Comparison of ENCODE assay signal across 8 mouse cellular contexts in the genomic region with DNA sequence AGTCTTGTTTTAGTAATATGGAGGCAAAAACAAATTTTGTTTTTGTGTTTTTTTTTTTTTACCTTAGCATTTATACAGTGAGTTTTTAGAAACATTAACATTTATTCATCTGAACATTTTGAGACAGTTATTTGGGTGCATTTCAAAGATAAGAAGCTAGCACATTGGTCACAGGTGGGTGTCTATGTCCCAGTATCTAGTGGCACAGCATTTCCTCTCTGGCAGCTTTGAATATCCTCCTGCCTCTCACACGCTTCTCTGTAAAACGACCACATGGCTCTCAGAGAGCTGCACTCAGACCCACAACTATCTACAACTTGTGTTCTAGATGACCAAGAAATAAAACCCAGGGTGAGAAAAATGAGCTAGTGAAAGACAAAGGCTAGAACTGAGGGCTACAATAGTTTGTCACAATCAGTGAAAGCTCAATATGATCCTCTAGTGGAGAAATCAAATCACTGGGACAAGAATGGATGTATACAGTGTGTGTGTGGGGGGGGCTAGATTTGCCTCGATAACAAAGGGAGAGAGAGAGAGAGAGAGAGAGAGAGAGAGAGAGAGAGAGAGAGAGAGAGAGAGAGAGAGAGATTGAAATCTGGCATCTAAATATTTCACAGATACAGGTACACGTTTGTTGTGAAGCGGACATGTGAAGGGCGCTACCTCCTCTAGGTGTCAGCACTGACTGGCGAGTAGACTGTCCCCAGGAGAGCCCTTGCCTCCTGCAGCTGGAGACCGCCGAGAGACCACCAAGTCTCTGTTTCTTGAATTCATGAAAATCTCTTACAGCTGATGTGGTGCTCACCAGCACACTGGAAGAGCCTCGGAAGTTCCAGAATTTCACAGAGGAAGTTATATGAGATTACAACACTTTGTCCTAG. TPM values are rescaled to one million over a fixed set of nuclear protein-coding genes. Genes with fewer than 3 reads are reported as not detected.
A peak's percentile ranks its signal among the peaks of the same experiment; 100 is the strongest.
DNase-seq lines count a peak whose midpoint lies in the region; ATAC-seq and TF ChIP-seq lines count a peak whose summit lies in the region.

No protein-coding gene starts in this region.

- no peaks in the 10 kb centered on the region for H3K36me3 ChIP-seq in intestine, embryonic 14.5 days (ENCODE audit: control insufficient read depth, insufficient read depth, low read length)

- no peak overlapping the region for H3K27ac ChIP-seq in layer of hippocampus, adult 2 months
- no peak overlapping the region for H3K27ac ChIP-seq in intestine, embryonic 14.5 days (ENCODE audit: low read depth)

- 0 out of 2 replicates have a peak, but pooled peaks cover 5% of the 10 kb centered on the region for H3K4me1 ChIP-seq in intestine, embryonic 14.5 days (replicated peaks; ENCODE audit: control insufficient read depth, insufficient read depth, low read length)

- no peaks in the 10 kb centered on the region; the same call in 1 of the 2 replicates for H3K27me3 ChIP-seq in intestine, embryonic 14.5 days (replicated peaks; ENCODE audit: control insufficient read depth, insufficient read depth, low read length)

- H3K9ac ChIP-seq in intestine, embryonic 14.5 days (ENCODE audit: low read length), result no peak overlapping the region

- DNase-seq in layer of hippocampus, adult 2 months (ENCODE audit: low spot score in 2 of 2), result no peak
- no peak for DNase-seq in layer of hippocampus, adult 18-20 months (ENCODE audit: low spot score in 2 of 2)
- DNase-seq in embryo, embryonic 10.5 days (ENCODE audit: low spot score), result peak; percentile 58
- peak; percentile 53 for DNase-seq in intestine, embryonic 14.5 days (ENCODE audit: low spot score)
- peak; percentile 20 for DNase-seq in mesoderm, embryonic 11.5 days (ENCODE audit: low read depth, low spot score)
- DNase-seq in layer of hippocampus, postnatal 10 days (ENCODE audit: low spot score in 2 of 2), result no peak
- DNase-seq in right cerebral cortex, adult 2 months (ENCODE audit: low spot score in 2 of 2), result no peak
- DNase-seq in urinary bladder, postnatal 36 days (ENCODE audit: low spot score in 2 of 2), result no peak

- peak; percentile 43 for TF ChIP-seq CTCF in layer of hippocampus, adult 2 months (conservative IDR thresholded peaks at IDR 0.05)

- 0 out of 2 replicates have a peak, but pooled peaks have one; percentile 33 for ATAC-seq in intestine, embryonic 14.5 days (replicated peaks; ENCODE audit: low FRiP score, low TSS enrichment, low read depth)

- no peaks in the 10 kb centered on the region for H3K9me3 ChIP-seq in intestine, embryonic 14.5 days (ENCODE audit: control insufficient read depth, low read length)

- peak overlapping the region; percentile 68 for H3K4me2 ChIP-seq in intestine, embryonic 14.5 days (ENCODE audit: low read length)

- H3K4me3 ChIP-seq in layer of hippocampus, adult 2 months, result no peak overlapping the region
- H3K4me3 ChIP-seq in intestine, embryonic 14.5 days (ENCODE audit: low read depth, low read length), result peak overlapping the region; percentile 28; the same call in 1 of the 2 replicates

- WGBS in intestine, embryonic 14.5 days, result 10% methylated on average over 10 of the region's 10 CpGs

RNA-seq across cellular contexts. Expression of a gene that starts 1.1 kb away (rescaled TPM):
- not detected for total RNA-seq in layer of hippocampus, adult 2 months (2021)
- total RNA-seq in layer of hippocampus, adult 18-20 months (2021), result not detected
- not detected in 2 replicates for polyA plus RNA-seq in intestine, embryonic 14.5 days (2014; fragmentation: Nextera tagmentation; extraction: Ambion mirVana)
- total RNA-seq in layer of hippocampus, postnatal 10 days (2021), result not detected

RNA-seq across cellular contexts. Expression of a gene that starts 11.6 kb away (rescaled TPM):
- not detected for total RNA-seq in layer of hippocampus, adult 2 months (2021)
- total RNA-seq in layer of hippocampus, adult 18-20 months (2021), result under 1 TPM; 0.27 to 0.36 TPM
- 0.42 and 1.1 TPM in 2 replicates for polyA plus RNA-seq in intestine, embryonic 14.5 days (2014; fragmentation: Nextera tagmentation; extraction: Ambion mirVana)
- 1 to 10 TPM; 1.1 to 1.3 TPM for total RNA-seq in layer of hippocampus, postnatal 10 days (2021)

RNA-seq across cellular contexts. Expression of a gene that starts 28.3 kb away (rescaled TPM):
- total RNA-seq in layer of hippocampus, adult 2 months (2021), result 10 to 100 TPM; 18.3 to 24.4 TPM
- 10 to 100 TPM; 18.8 to 20.3 TPM for total RNA-seq in layer of hippocampus, adult 18-20 months (2021)
- polyA plus RNA-seq in intestine, embryonic 14.5 days (2014; fragmentation: Nextera tagmentation; extraction: Ambion mirVana), result 46.8 and 49.7 TPM in 2 replicates
- total RNA-seq in layer of hippocampus, postnatal 10 days (2021), result 10 to 100 TPM; 17.7 to 20.9 TPM

Comparison
In these comparisons a context has a peak if more than half of its experiments do, and no peak if none do; other contexts are left out.
1. DNase-seq: peak in embryo, embryonic 10.5 days (single experiment), intestine, embryonic 14.5 days (single experiment) and mesoderm, embryonic 11.5 days (single experiment); none in layer of hippocampus, adult 2 months (0 of 2), layer of hippocampus, adult 18-20 months (0 of 2), layer of hippocampus, postnatal 10 days (0 of 2), right cerebral cortex, adult 2 months (0 of 2) and urinary bladder, postnatal 36 days (0 of 2).